Mouse (Mus musculus) lung, embryonic 14.5 days (tissue): ENCODE measurements at regions not wholly inside any gene's neighbourhood (a gene's known extent, or its start where the extent isn't known, plus 50 kb on each side); places are given as distances from the start of the nearest gene placed in this dataset.

Source experiments
- ATAC-seq: fragments of 200-750 bp; cut with Nextera tagmentation; 2 replicates; pipeline ENCODE4 v1.8.0; 2017; ENCODE audit warnings: mild to moderate bottlenecking, moderate TSS enrichment, moderate library complexity; ENCODE audit not compliant: insufficient read depth
- DNase-seq: peaks from one replicate; pipeline ENCODE4 v3.0.0-alpha.2; 2015
- H3K27ac ChIP-seq: fragments of 300-500 bp; sonication (generic); 2 replicates; pipeline ENCODE4 v1.5.1; 2014; ENCODE audit warnings: low read depth, mild to moderate bottlenecking, moderate library complexity
- H3K27me3 ChIP-seq: fragments of 300-500 bp; sonication (generic); 2 replicates; pipeline ENCODE4 v1.6.1; 2014; ENCODE audit warnings: low read length, control low read depth; ENCODE audit not compliant: insufficient read depth
- H3K36me3 ChIP-seq: fragments of 300-500 bp; sonication (generic); 2 replicates; pipeline ENCODE4 v1.6.1; 2014; ENCODE audit warnings: control low read depth; ENCODE audit not compliant: insufficient read depth
- H3K4me1 ChIP-seq: fragments of 300-500 bp; sonication (generic); 2 replicates; pipeline ENCODE4 v1.6.1; 2014; ENCODE audit warnings: antibody characterized with exemption, control low read depth; ENCODE audit not compliant: insufficient read depth
- H3K4me2 ChIP-seq: fragments of 300-500 bp; sonication (generic); 2 replicates; pipeline ENCODE4 v1.6.1; 2014; ENCODE audit warnings: mild to moderate bottlenecking
- H3K4me3 ChIP-seq: fragments of 300-500 bp; sonication (generic); 2 replicates; pipeline ENCODE4 v1.5.1; 2014; ENCODE audit warnings: low read depth, low read length
- H3K9ac ChIP-seq: fragments of 300-500 bp; sonication (generic); 2 replicates; pipeline ENCODE4 v1.6.1; 2014
- H3K9me3 ChIP-seq: fragments of 300-500 bp; sonication (generic); 2 replicates; pipeline ENCODE4 v1.6.1; 2016; ENCODE audit warnings: low read depth, low read length, control low read depth
- CTCF ChIP-seq: IDR thresholded peaks from 2 replicates; pipeline ENCODE4 v1.5.1; 2016; ENCODE audit warnings: antibody characterized with exemption, low read depth
- WGBS: fragments of 180-500 bp; shearing (Covaris S2); extraction: QIAGEN DNeasy Blood & Tissue Kit; methylation state at CpG from one replicate; pipeline ENCODE4 v1.1.7; 2014; 5-methylcytosine and 5-hydroxymethylcytosine counted together

DNA sequence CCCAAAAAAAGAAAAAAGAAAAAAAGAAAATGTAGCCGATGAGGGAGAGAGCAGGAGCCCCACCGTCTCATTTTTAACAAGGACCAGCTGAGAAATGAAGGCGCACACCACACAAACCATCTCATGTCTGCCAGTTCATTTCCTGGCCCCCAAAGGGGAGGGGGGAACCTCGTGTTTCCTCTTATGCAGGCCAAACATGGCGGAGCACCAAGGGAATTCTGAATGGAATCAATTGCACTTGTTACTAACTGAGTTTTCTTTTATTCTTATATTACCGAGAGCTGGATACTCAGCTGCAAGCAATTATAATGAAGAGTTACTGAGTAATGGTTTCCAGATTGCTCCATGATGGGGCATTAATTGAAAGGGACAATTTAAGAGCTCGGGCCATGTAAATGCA is 348.5 kb upstream of the Npvf start:
- DNase-seq (no peak), ATAC-seq (no peak)
- H3K4me2 ChIP-seq, result no peak overlapping the region
- H3K27ac ChIP-seq, result no peak overlapping the region
- H3K9ac ChIP-seq, result no peak overlapping the region
- TF ChIP-seq CTCF, result no peak
- no peaks in the 10 kb centered on the region for H3K4me1 ChIP-seq
- H3K4me3 ChIP-seq, result no peak overlapping the region
- H3K9me3 ChIP-seq, result no peaks in the 10 kb centered on the region
- no peaks in the 10 kb centered on the region for H3K36me3 ChIP-seq
- WGBS, result 49% methylated on average over 7 of the region's 7 CpGs
- H3K27me3 ChIP-seq, result no peaks in the 10 kb centered on the region

DNA sequence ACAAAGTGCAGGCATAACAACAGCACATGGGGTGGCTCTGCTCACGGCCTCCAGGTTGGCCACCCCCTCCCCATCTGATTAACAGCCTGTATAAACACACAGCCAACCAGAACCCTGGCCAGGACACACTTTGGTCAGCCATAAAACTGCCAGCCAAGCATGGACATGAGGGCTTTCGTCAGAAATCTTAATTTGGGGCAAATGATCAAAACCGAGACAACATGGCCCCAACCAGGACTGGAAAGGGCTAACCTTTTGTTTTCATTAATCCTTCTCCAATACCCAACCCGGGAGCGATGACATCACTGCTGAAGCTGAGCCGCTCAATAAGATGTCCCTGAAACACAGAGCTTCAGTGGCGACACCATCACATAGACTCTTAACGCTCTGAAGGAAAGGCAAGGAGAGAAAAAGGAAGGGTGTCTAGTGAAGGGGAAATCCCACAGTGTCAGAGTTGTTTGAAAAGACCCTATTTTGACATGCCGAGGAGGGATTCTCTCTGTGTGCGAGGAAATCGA is 351.9 kb upstream of the Npvf start:
- Histone ChIP-seq H3K27ac (no peak overlapping the region), H3K4me3 (no peak overlapping the region), H3K4me1 (no peaks in the 10 kb centered on the region), H3K9me3 (no peaks in the 10 kb centered on the region), H3K27me3 (no peaks in the 10 kb centered on the region), H3K4me2 (no peak overlapping the region), H3K36me3 (no peaks in the 10 kb centered on the region), H3K9ac (no peak overlapping the region)
- ATAC-seq (no peak), DNase-seq (no peak)
- TF ChIP-seq CTCF, result no peak
- 38% methylated on average over 11 of the region's 11 CpGs for WGBS

DNA sequence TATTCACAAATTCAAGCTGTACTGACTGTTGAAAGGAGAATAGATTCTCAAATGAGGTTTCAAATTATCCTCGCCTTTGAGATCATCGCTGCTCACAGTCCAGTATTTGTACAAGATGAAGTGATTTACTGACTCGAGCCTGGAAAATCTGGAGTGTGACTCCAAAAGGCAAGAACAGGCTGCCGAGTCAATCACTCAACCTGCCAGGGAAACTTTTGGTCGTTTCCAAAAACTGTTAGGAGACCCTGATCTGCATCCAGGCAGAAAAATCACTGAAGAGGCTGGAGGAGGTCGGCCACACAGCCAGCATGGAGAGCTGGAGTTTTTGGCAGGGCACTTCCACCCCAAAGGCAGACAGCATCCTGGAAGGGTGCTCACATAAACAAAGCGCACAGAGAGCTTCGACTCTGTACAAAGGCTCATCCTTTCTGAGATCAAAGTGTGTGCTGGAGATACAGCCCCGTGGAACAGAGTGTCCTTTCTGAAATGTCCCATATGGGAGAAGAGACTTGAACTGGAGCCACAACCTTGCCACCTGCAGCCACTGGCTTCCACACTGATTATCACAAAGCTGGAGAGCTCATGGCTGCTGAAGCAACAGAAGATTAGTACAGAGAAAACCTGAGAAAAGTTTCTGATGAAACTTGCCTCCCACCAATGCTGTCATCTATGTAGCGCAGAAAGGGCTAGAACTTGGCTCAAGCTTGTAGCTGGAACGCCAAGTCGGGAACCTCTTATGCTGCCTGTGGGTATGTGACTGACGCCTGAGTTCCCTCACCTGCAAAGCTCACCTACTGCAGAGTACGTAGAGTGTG is 355.5 kb upstream of the Npvf start:
- Histone ChIP-seq H3K4me2 (no peak overlapping the region), H3K27me3 (no peaks in the 10 kb centered on the region), H3K4me3 (no peak overlapping the region), H3K36me3 (no peaks in the 10 kb centered on the region), H3K4me1 (peaks cover 10% of the 10 kb centered on the region; the same call in 1 of the 2 replicates), H3K9ac (no peak overlapping the region), H3K27ac (no peak overlapping the region; the same call in 1 of the 2 replicates), H3K9me3 (no peaks in the 10 kb centered on the region)
- ATAC-seq (peak; percentile 52; the same call in 1 of the 2 replicates), DNase-seq (peak; percentile 48)
- 45% methylated on average over 14 of the region's 14 CpGs for WGBS
- no peak for TF ChIP-seq CTCF

DNA sequence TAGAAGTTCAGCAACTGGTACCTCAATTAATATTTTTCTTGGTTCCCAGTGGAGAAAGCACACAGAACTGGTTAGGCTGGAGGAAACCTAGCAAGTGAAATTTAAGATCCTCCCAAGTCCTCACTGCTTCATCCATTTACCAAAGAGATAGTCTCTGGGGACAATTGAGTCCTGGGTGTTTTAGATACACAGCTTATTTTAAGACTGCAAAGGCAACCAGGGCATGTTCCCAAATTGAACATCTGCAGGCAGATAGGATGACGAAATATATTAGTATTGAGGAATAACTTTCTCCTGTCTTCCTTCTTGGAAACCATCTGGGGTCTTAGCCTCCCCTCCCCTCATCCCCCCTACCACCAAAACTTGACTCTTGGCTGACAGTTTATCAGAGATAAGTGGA is 356.3 kb upstream of the Npvf start:
- WGBS, result 87% methylated on average over 1 of the region's 1 CpGs
- Histone ChIP-seq H3K36me3 (no peaks in the 10 kb centered on the region), H3K9ac (no peak overlapping the region), H3K27me3 (no peaks in the 10 kb centered on the region), H3K4me1 (peaks cover 10% of the 10 kb centered on the region; the same call in 1 of the 2 replicates), H3K4me2 (no peak overlapping the region), H3K4me3 (no peak overlapping the region), H3K27ac (no peak overlapping the region), H3K9me3 (no peaks in the 10 kb centered on the region)
- no peak for ATAC-seq
- no peak for TF ChIP-seq CTCF
- DNase-seq, result no peak

DNA sequence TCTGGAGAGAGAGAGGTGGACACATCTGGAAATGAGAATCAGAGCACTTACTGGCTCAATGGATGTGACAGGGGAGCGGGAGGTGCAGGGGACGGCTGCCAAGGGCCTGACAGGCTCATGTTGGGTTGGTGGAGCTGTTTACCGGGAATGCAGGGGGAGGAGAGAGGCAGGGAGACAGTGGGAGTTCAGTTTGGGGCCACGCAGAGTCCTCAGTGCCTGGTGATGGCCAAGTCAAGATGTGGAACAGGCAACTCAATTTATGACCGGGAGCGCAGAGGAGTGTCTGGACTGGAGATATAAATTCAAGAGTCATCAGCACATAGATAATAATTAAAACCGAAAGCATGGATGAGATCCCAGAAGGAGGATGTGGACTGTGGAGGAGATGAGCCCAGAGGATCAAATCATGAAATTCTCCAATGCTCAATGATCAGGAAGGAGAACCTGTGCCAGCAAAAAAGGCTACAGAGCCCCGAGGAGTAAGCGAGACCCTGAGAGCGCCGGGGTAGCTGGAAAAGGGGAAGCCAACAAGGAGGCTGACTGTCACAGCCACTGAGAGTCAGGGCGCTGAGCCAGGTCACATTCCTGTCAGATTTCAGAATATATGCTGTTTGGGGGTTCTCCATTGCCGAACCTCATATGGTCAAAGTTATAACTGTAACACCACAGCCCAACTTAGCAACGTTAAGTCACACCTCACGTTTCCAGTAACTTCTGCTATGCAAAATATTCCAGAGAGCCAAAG is 358.0 kb upstream of the Npvf start:
- H3K27me3 ChIP-seq, result no peaks in the 10 kb centered on the region
- H3K4me3 ChIP-seq, result no peak overlapping the region
- TF ChIP-seq CTCF, result no peak
- H3K4me2 ChIP-seq, result no peak overlapping the region
- no peak overlapping the region for H3K9ac ChIP-seq
- no peak overlapping the region for H3K27ac ChIP-seq
- peaks cover 11% of the 10 kb centered on the region; the same call in 1 of the 2 replicates for H3K4me1 ChIP-seq
- H3K9me3 ChIP-seq, result no peaks in the 10 kb centered on the region
- WGBS, result 41% methylated on average over 15 of the region's 15 CpGs
- H3K36me3 ChIP-seq, result no peaks in the 10 kb centered on the region
- DNase-seq (peak; percentile 62), ATAC-seq (peak; percentile 56)

DNA sequence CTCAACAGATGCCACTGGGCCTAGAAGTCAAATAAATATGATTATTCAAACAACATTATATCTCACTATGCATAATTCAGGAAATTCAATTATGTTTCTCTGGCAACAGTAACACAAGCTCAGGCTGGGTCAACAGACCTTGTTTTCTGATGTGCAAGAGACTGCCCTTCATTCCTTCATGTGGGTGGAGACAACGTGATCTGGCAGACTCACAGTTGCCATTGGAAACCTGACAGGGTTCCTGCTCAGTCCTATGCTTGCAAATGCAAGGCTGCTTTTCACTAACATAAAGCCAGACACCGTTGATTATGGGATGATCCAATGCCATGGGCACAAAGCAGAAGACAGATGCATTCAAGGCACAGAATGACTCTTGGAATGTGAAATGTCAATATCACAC is 361.5 kb upstream of the Npvf start:
- no peaks in the 10 kb centered on the region for H3K27me3 ChIP-seq
- 57% methylated on average over 2 of the region's 2 CpGs for WGBS

More for the DNA sequence above, 361.5 kb upstream of the Npvf start:
- no peaks in the 10 kb centered on the region for H3K36me3 ChIP-seq
- H3K9me3 ChIP-seq, result no peaks in the 10 kb centered on the region
- TF ChIP-seq CTCF, result no peak
- H3K4me1 ChIP-seq, result peaks cover 14% of the 10 kb centered on the region; the same call in 1 of the 2 replicates
- H3K4me3 ChIP-seq, result no peak overlapping the region
- no peak overlapping the region for H3K27ac ChIP-seq
- ATAC-seq (no peak), DNase-seq (no peak)
- H3K9ac ChIP-seq, result no peak overlapping the region
- H3K4me2 ChIP-seq, result no peak overlapping the region
